Mouse (Mus musculus) spleen, adult 2 months (tissue): ENCODE results near the gene Pbx2.

Experiments used
- CTCF ChIP-seq: fragments of 200-500 bp; IDR thresholded peaks from 2 replicates; pipeline ENCODE4 v1.5.1; 2011; ENCODE audit warnings: mild to moderate bottlenecking, inconsistent platforms; ENCODE audit not compliant: insufficient read depth, insufficient read length, insufficient replicate concordance; ENCODE audit errors: extremely low read depth
- POLR2A ChIP-seq: fragments of 200-500 bp; IDR thresholded peaks from 2 replicates; pipeline ENCODE4 v1.6.1; 2011; ENCODE audit warnings: low read depth, low read length, inconsistent platforms

GRCm38 (mm10) chr17:34592581-34593549, 1.8 kb downstream of the Pbx2 start:
- TF ChIP-seq CTCF (no peak), POLR2A (no peak)
